In genomic region chr6:71907702-71908235, GRCm38 (mm10) we compare ENCODE assay signal across 8 mouse cellular contexts. TPM values are rescaled to one million over a fixed set of nuclear protein-coding genes. Genes with fewer than 3 reads are reported as not detected.
DNase-seq lines count a peak whose midpoint lies in the region; ATAC-seq and TF ChIP-seq lines count a peak whose summit lies in the region.

No protein-coding gene starts in this region.

- no peak for TF ChIP-seq POLR2A in ES-Bruce4 (IDR thresholded peaks at IDR 0.05; ENCODE audit: insufficient read depth, low read length)

- peak overlapping the region; percentile 72 for H3K4me2 ChIP-seq in forebrain, embryonic 15.5 days (replicated peaks)
- peak overlapping the region; percentile 67 for H3K4me2 ChIP-seq in liver, embryonic 16.5 days (ENCODE audit: low read depth, low read length)

- H3K4me1 ChIP-seq in ES-Bruce4 (ENCODE audit: control insufficient read depth, insufficient read depth, low read length) = no peaks in the 10 kb centered on the region
- peaks cover 15% of the 10 kb centered on the region for H3K4me1 ChIP-seq in forebrain, embryonic 15.5 days
- peaks cover 25% of the 10 kb centered on the region for H3K4me1 ChIP-seq in liver, embryonic 16.5 days (ENCODE audit: control insufficient read depth, low read depth, low read length)

- peak overlapping the region; percentile 98 for H3K27ac ChIP-seq in gastrocnemius, adult 2 months
- no peak overlapping the region for H3K27ac ChIP-seq in ES-Bruce4 (ENCODE audit: insufficient read depth, low read length)
- H3K27ac ChIP-seq in forebrain, embryonic 15.5 days (replicated peaks) = no peak overlapping the region
- no peak overlapping the region; the same call in 1 of the 2 replicates for H3K27ac ChIP-seq in liver, embryonic 16.5 days (ENCODE audit: low read length)

- peaks cover 48% of the 10 kb centered on the region for H3K36me3 ChIP-seq in ES-Bruce4 (ENCODE audit: control insufficient read depth, insufficient read depth, low read length, poor library complexity, severe bottlenecking)
- peaks cover 27% of the 10 kb centered on the region for H3K36me3 ChIP-seq in forebrain, embryonic 15.5 days
- peaks cover 3% of the 10 kb centered on the region; the same call in 1 of the 2 replicates for H3K36me3 ChIP-seq in liver, embryonic 16.5 days (ENCODE audit: control insufficient read depth, insufficient read depth)

- no peak for DNase-seq in gastrocnemius, adult 2 months
- no peak for DNase-seq in gastrocnemius, postnatal 14 days
- no peak for DNase-seq in urinary bladder, postnatal 36 days (ENCODE audit: low spot score in 2 of 2)
- no peak for DNase-seq in thymus, postnatal 14 days
- DNase-seq in right cerebral cortex, postnatal 25 days = no peak

- TF ChIP-seq CTCF in gastrocnemius, adult 2 months (IDR thresholded peaks at IDR 0.05) = no peak
- TF ChIP-seq CTCF in ES-Bruce4 (IDR thresholded peaks at IDR 0.05; ENCODE audit: low read depth, low read length) = no peak

- ATAC-seq in forebrain, embryonic 15.5 days (replicated peaks) = no peak
- ATAC-seq in liver, embryonic 16.5 days (ENCODE audit: low read depth) = no peak

- no peak for TF ChIP-seq EP300 in ES-Bruce4 (IDR thresholded peaks at IDR 0.05; ENCODE audit: insufficient read depth, low read depth, low read length)

- peak overlapping the region; percentile 96 for H3K4me3 ChIP-seq in gastrocnemius, adult 2 months
- H3K4me3 ChIP-seq in ES-Bruce4 (ENCODE audit: low read depth, low read length) = peak overlapping the region; percentile 80
- H3K4me3 ChIP-seq in forebrain, embryonic 15.5 days = peak overlapping the region; percentile 77
- peak overlapping the region; percentile 80 for H3K4me3 ChIP-seq in liver, embryonic 16.5 days (ENCODE audit: low read depth, low read length)

- no peaks in the 10 kb centered on the region for H3K27me3 ChIP-seq in ES-Bruce4 (ENCODE audit: control insufficient read depth, insufficient read depth, low read length, poor library complexity, severe bottlenecking)
- no peaks in the 10 kb centered on the region for H3K27me3 ChIP-seq in forebrain, embryonic 15.5 days
- H3K27me3 ChIP-seq in liver, embryonic 16.5 days (ENCODE audit: control insufficient read depth, insufficient read depth, low read depth, low read length) = no peaks in the 10 kb centered on the region

- no peaks in the 10 kb centered on the region for H3K9me3 ChIP-seq in ES-Bruce4 (replicated peaks; ENCODE audit: control insufficient read depth, insufficient read depth, low read length, poor library complexity, severe bottlenecking)
- no peaks in the 10 kb centered on the region for H3K9me3 ChIP-seq in forebrain, embryonic 15.5 days
- no peaks in the 10 kb centered on the region for H3K9me3 ChIP-seq in liver, embryonic 16.5 days (replicated peaks; ENCODE audit: control insufficient read depth, low read length)

- WGBS in forebrain, embryonic 15.5 days = 8% methylated on average over 4 of the region's 4 CpGs
- 2% methylated on average over 4 of the region's 4 CpGs for WGBS in liver, embryonic 16.5 days (ENCODE audit: insufficient replicate concordance)

- peak overlapping the region; percentile 32 for H3K9ac ChIP-seq in ES-Bruce4 (ENCODE audit: low read depth, poor library complexity, severe bottlenecking)
- peak overlapping the region; percentile 64 for H3K9ac ChIP-seq in forebrain, embryonic 15.5 days (replicated peaks)
- peak overlapping the region; percentile 73 for H3K9ac ChIP-seq in liver, embryonic 16.5 days (ENCODE audit: low read depth, low read length)

- intact Hi-C loops in gastrocnemius, adult 2 months (cut with DNase I) = no loop called here
- intact Hi-C loops in gastrocnemius, postnatal 14 days (cut with DNase I; ENCODE audit: low total_unique reads) = no loop called here

RNA-seq across cellular contexts. Expression of gene Ptcd3, which starts 0.8 kb away (rescaled TPM):
- total RNA-seq in gastrocnemius, adult 2 months (2021) = 10 to 100 TPM; 60.3 to 84.9 TPM
- 10 to 100 TPM; 70.4 to 78.1 TPM for total RNA-seq in gastrocnemius, postnatal 14 days (2021)
- 141 and 155 TPM in 2 replicates for polyA plus RNA-seq in ES-Bruce4 (2011; ENCODE audit: insufficient read depth, insufficient read length, low read depth, missing spikeins)
- 90.4 and 98.1 TPM in 2 replicates for polyA plus RNA-seq in forebrain, embryonic 15.5 days (2015; fragmentation: Nextera tagmentation; extraction: Ambion mirVana)
- 47.5 and 50.9 TPM in 2 replicates for polyA plus RNA-seq in liver, embryonic 16.5 days (2015; fragmentation: Nextera tagmentation; extraction: Ambion mirVana)

RNA-seq across cellular contexts. Expression of gene Polr1a, which starts 1.1 kb away (rescaled TPM):
- 10 to 100 TPM; 40.7 to 41.1 TPM for total RNA-seq in gastrocnemius, adult 2 months (2021)
- 10 to 100 TPM; 31.3 to 35.4 TPM for total RNA-seq in gastrocnemius, postnatal 14 days (2021)
- 65.4 and 68.0 TPM in 2 replicates for polyA plus RNA-seq in ES-Bruce4 (2011; ENCODE audit: insufficient read depth, insufficient read length, low read depth, missing spikeins)
- 18.9 and 19.9 TPM in 2 replicates for polyA plus RNA-seq in forebrain, embryonic 15.5 days (2015; fragmentation: Nextera tagmentation; extraction: Ambion mirVana)
- 13.8 and 14.3 TPM in 2 replicates for polyA plus RNA-seq in liver, embryonic 16.5 days (2015; fragmentation: Nextera tagmentation; extraction: Ambion mirVana)
